Mouse (Mus musculus) induced T-regulatory cell, adult 2 months (primary cell): ENCODE data around the gene Ccm2.
"Not testable (repeated sequence)": the region's sequence is repeated elsewhere in the genome, so short reads cannot be mapped to it uniquely, and the experiment has no call there.

Experiments
- DNase-seq: peaks from one replicate; pipeline ENCODE4 v3.0.0-alpha.2; 2012; ENCODE audit warnings: low read depth

The Ccm2 gene

GRCm38 (mm10) chr11:6546205-6547013 lies at the start of gene Ccm2:
Gene Ccm2 (plus strand): TSS chr11:6546887.
- DNase-seq, result peak; percentile 96

- DNase-seq, result peak; percentile 69
These were observed 49.3 kb upstream of the Ccm2 start for GRCm38 (mm10) chr11:6497311-6497948.

GRCm38 (mm10) chr11:6502506-6502905 lies 44.2 kb upstream of the Ccm2 start:
- no peak for DNase-seq

GRCm38 (mm10) chr11:6504226-6504625 lies 42.5 kb upstream of the Ccm2 start:
- no peak for DNase-seq

GRCm38 (mm10) chr11:6504689-6505088 lies 42.0 kb upstream of the Ccm2 start:
- no peak for DNase-seq

- no peak for DNase-seq
These were observed 40.2 kb upstream of the Ccm2 start for GRCm38 (mm10) chr11:6506516-6506915.

DNA sequence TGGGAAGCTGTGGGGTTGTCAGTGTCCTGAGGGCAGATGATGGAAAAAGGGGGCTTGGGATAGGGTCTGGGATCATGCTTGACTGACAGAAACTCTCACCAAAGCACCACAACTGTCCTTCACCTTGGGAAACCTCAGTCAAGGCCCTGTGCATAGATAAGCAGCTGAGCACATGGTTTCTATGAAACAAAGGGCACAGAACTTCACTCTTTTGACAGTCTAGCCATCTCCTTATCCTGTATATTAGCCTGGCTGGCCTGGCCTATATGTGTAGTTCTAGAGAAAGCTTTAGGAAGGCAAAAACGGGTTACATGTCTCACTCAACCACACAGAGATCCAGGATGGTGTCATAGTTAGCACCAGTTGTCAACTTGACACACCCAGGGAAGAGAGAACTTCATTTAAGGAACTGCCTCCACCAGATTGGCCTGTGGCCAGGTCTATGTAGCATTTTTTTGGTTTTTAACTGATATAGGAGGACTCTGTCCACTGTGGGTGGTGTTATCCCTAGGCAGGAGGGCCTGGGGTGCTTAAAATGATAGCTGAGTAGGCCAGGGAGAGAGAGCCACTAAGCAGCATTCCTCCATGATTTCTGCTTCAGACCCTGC lies 38.3 kb upstream of the Ccm2 start:
- DNase-seq, result no peak

GRCm38 (mm10) chr11:6514837-6515236 lies 31.9 kb upstream of the Ccm2 start:
- DNase-seq, result no peak

- peak; percentile 74 for DNase-seq
These were observed 27.1 kb upstream of the Ccm2 start for GRCm38 (mm10) chr11:6519491-6520033.

GRCm38 (mm10) chr11:6520507-6521173 lies 26.0 kb upstream of the Ccm2 start, which contains the start of gene Myo1g:
Gene Myo1g (minus strand): TSS chr11:6520965.
- peak; percentile 88 for DNase-seq

- peak; percentile 89 for DNase-seq
These were observed 23.7 kb upstream of the Ccm2 start for GRCm38 (mm10) chr11:6522782-6523525.

DNA sequence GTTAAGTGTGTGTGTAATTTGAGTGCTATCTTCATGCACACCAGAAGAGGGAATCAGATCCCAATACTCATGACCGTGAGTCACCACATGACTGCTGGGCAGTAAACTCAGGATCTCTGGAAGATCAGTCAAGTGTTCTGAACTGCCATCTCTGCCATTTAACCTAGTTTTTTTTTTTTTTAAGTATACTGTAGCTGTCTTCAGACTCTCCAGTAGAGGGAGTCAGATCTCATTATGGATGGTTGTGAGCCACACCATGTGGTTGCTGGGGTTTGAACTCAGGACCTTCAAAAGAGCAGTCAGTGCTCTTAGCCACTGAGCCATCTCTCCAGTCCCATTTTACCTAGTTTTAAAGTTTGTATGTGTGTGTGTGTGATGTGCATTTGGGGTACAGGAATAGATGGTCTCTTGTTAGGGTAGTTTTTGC lies 23.0 kb upstream of the Ccm2 start:
- peak; percentile 65 for DNase-seq

DNA sequence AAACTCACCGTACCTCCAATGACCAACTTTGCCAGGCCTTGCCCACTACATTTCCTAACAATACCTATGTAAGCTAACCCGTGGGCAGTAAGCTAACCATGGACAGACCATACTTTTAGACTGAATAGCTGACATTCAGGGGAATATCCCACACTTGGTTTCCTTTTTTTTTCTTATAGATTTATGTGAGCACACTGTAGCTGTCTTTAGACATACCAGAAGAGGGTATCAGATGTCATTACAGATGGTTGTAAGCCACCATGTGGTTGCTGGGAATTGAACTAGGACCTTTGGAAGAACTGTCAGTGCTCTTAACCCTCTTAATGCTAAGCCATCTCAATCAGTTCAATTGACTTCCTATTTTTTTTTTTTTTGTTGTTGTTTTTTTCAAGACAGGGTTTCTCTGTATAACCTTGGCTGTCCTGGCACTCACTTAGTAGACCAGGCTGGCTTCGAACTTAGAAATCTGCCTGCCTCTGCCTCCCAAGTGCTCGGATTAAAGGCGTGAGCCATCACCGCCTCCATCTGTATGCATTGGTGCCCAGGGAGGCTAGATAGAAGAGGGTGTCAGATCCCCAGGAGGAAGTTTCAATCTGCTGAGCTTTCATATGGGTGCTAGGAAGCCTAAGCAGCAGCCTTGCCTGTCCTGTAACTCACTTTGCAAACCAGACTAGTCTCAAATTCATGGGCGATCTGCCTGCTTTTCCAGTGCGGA lies 22.4 kb upstream of the Ccm2 start:
- DNase-seq, result no peak

- DNase-seq, result no peak
These were observed 21.8 kb upstream of the Ccm2 start for GRCm38 (mm10) chr11:6524880-6525238.

GRCm38 (mm10) chr11:6525241-6525640 lies 21.4 kb upstream of the Ccm2 start:
- DNase-seq, result peak; percentile 33

DNA sequence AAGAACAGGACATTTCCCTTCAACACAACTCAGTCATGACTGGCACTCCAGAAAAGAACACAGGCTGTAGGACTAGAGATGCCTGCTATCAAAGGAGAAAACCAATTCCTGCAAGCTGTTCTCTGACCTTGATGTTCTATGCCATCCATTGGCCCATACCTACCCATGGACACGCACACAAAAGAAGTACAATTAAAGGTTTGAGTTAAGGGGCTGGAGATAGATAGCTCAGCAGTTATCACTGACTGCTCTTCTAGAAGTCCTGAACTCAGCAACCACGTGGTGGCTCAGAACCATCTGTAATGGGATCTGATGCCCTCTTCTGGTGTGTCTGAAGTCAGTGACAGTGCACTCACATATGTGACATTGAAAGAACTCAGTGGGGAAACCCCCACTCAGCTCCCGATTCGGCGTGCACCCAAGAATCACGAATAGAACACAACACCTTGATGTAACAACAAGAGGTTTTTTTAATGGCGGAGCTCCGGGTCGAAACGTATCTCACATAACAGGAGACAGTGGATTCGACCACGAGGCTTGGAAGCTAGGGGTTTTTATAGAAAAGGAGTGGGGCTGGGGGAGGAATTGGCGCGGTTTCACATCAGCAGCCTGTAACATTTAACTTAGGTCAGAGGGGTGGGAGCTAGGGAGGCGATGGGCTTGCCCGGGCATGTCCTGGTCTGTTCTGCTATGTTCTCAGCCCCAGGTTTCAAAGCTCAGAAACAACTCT lies 20.0 kb upstream of the Ccm2 start:
- not testable (repeated sequence) for DNase-seq

DNA sequence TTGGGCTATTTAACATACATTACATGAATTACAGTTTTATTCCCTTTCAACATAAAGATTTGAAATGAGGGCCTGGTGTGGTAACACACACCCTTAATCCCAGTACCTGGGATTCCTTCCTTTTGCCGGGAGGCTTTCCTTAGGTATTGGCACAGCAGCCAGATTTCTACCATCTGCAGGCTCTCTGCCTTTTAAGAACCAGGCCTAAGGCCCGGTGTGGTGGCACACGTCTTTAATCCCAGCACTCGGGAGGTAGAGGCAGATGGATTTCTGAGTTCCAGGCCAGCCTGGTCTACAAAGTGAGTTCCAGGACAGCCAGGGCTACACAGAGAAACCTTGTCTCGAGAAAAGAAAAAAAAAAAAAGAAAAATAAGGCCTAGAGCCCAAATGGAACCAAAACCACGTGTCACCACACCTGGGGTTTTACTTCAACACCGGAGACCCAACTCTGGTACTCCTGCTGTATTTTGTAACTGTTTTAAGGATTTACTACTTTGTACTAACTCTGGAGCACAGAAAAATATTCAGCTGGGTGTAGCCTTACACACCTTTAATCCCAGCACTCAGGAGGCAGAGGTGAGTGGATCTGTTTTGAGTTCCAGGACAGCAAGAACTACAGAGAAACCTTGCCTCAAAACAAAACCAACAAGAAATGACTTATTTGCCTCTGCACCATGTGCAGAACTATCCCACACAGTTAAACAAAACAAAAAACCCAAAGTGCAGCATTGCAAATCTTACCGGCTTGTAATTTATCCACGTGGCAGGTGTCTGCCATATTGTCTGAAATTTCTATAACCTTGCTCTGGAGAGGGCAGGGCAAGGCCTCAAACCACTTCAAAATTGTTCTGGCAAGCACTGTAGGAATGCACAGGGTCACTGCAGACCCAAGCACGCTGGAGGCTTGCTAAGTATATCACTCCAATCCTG lies 19.2 kb upstream of the Ccm2 start:
- peak; percentile 63 for DNase-seq

- DNase-seq, result peak; percentile 100
These were observed 18.3 kb upstream of the Ccm2 start for GRCm38 (mm10) chr11:6528186-6529006.
